Mouse (Mus musculus): ENCODE data around the gene Preb.

Gene Preb

DNA sequence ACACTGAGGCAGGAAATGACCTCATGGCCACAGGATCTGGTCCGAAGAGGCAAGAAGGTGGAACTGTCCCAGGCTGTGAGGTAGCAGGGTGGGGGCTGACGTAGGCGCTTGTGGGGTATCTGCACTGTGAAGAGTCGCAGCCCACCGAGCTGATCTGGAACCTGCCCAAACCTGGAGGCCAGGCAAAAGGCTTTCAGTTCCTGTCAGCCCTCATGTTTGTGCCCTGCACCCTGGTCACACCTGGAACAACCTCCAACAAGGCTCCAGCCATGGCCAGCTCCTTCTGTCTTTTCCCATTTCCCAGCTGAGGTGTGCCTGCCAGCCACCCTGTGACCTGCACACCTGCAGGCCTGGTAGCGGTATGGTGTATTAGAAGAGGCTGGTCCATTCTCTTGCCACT is 2.3 kb downstream of the Preb start:
- in situ Hi-C loops (cut with MboI; ENCODE audit: unreplicated experiment in 2 of 2), result no loop called here

DNA sequence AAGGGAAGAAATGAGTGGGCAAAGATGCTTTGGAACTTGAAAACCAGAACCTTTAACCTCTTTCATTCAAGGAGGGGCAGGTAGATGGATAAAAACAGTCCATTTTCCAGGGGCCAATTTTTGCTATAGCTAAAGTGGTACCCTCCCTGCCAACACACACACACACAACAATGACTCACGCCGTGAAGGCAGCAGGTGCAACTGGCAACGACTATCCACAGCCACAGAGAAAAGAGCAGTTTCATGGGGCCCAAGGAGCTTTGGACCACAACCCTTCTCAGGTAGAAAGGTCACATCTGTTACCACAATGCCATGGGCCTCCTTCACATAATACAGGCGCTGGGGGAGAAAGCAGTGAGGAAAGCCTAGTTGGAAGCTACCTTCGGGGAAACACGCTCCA is 4.4 kb downstream of the Preb start:
- in situ Hi-C loops (cut with MboI; ENCODE audit: unreplicated experiment in 2 of 2), result no loop called here

DNA sequence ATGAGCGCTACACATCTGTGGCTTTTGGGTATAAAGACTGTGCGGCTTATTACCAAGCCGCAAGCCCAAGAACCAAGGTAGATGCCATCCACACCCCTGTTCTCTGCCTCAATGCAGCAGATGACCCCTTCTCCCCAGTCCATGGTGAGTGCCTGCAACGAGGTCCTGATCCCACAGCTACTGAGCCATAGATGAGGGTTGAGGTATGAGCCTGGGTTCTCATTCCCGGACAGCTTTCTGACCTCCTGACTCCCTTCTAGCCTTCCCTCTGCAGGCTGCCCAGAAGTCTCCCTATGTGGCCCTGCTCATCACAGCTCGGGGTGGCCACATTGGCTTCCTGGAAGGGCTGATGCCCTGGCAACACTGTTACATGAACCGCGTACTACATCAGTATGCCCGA is 5.6 kb downstream of the Preb start:
- in situ Hi-C loops (cut with MboI; ENCODE audit: unreplicated experiment in 2 of 2), result no loop called here

DNA sequence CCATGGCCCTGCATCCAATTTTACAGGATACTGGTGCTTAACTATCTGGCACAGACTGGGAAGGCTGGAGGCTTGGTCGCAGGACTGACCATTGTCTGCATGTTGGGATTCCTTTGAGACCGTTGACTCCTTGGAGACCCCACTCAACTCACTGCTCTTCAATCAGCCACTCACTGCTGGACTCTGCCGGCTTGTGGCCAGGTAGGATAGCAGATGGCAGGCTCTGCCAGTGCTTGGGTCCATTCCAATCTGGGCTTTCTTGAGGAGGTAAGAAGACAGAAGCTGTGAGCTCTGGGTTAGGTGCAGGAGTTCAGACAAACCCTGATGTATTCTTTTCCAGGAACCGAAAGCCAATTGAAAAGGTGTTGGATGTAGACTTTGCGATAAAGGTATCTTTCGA is 6.1 kb downstream of the Preb start:
- in situ Hi-C loops (cut with MboI; ENCODE audit: unreplicated experiment in 2 of 2), result no loop called here

DNA sequence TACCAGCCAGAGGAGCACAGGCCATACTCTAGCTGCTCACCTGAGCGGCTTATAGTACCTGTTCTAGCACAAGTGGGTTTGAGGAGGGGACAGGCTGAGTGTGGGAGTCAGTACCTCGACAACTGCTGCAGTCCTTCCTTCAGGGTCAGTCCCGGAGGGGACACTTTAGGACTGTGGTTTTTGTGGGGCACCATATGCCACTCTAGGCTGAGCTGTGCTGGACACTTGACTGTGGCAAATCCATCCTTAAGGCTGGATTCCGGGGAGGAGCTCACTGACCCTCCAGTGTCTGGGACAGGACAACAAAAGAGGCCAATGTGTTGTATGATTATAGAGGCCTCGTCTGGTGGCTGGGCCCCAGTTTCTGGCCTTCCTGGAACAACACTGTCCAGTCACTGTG is 7.6 kb downstream of the Preb start:
- in situ Hi-C loops (cut with MboI; ENCODE audit: unreplicated experiment in 2 of 2), result no loop called here

DNA sequence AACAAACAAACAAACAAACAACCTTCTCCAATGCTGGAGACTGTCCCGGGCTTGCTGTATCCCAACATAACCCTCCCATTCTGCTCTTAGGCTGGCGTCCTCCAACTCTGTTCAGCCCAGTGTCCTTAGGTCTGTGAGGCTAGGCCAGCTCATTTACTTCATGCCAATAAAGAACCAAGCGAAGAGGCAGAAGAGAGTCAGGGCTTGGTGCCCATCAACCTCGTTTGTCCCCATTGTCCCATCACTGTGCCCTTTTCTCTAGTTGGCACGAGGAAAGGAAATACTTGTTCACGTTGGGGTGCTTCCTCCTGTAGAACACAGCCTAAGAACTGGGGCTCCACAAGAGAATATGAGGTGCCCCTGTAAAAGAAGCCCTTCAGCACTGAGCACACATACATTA is 8.5 kb downstream of the Preb start:
- in situ Hi-C loops (cut with MboI; ENCODE audit: unreplicated experiment in 2 of 2), result no loop called here

DNA sequence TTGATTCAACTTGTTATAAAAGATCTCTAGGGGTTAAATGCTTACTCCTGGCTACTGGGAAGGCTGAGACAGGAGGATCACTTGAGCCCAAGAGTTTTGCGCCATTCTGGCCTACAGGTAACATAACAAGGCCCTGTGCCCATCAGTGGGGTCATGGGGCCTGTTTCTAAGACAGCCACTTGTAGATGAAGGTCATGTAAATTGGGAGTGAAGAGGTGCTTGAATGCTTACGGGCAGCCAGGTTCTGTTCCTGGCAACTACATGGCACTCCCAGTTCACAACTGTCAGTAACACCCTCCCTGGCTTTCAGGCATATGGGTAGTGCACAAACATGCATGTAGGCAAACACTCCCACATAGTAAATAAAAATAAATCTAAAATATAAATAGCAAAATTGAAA is 9.2 kb downstream of the Preb start:
- in situ Hi-C loops (cut with MboI; ENCODE audit: unreplicated experiment in 2 of 2), result no loop called here

DNA sequence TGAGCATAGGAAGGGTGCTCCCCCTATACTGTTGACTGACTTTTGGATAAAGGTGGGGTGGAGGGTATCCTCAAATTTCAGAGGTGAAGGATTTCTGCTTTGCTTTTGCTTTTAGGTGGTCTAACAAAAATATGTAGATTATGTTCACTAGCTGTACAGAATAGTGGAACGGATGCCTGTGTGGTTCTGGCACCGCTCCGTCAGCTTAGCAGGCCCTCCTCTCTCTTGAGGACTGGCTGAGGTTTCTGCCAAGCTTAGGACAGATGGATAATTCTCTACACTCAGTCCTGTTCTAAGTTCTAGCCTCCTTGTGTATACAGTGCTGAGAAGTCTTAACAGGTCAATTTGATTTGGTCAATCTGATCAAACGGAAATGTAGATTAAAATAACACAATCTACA is 9.7 kb downstream of the Preb start:
- in situ Hi-C loops (cut with MboI; ENCODE audit: unreplicated experiment in 2 of 2), result no loop called here

DNA sequence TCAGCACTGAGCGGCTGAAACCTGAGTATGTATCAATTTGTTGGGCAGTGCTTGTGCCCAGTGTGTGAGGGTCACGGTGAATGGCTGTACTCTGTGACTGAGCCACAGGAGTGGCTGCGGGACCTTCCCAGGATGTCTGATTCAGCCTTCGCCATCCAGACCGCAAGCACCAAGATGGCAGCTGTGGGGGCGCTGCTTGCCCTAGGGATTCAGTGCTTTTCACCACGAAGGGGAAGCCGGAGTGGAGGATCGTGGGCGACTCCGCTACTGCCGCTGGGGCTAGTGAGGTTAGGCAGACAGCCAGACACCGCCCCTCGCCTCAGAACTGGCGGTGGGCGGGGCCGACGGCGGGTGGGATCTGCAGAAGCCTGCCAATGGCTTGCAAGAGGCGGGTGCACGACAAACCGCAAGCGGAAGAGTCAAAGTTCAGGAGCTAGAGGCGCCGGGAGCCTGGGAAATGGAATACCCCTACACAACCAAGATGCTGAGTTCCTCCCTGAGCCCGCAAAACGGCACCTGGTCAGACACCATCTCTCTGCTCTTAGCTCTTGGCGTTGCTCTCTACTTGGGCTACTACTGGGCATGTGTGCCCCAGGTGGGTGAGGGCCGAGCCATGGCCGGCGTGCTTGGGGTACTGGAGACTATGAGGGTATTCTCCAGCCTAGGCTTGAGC is 10.4 kb downstream of the Preb start:
- in situ Hi-C loops (cut with MboI; ENCODE audit: unreplicated experiment in 2 of 2), result no loop called here

DNA sequence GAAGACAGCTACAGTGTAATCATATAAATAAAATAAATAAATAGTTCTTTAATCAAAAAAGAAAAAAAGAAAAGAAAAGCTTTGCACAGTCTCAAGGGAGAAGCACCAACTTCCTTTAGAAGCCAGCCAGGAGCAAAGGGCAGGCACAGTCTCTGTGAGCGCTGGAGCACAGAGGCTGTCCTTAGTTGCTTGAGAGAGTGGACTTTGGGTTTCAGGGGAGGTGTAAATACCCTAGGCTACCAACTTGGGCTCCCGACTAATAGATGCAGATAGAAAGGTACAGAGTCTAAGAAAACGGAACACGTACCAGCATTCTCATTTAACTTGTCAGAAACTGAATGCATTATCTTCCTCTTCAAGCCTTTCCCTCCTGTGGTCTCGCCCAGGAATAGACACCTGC is 11.5 kb downstream of the Preb start:
- in situ Hi-C loops (cut with MboI; ENCODE audit: unreplicated experiment in 2 of 2), result no loop called here

DNA sequence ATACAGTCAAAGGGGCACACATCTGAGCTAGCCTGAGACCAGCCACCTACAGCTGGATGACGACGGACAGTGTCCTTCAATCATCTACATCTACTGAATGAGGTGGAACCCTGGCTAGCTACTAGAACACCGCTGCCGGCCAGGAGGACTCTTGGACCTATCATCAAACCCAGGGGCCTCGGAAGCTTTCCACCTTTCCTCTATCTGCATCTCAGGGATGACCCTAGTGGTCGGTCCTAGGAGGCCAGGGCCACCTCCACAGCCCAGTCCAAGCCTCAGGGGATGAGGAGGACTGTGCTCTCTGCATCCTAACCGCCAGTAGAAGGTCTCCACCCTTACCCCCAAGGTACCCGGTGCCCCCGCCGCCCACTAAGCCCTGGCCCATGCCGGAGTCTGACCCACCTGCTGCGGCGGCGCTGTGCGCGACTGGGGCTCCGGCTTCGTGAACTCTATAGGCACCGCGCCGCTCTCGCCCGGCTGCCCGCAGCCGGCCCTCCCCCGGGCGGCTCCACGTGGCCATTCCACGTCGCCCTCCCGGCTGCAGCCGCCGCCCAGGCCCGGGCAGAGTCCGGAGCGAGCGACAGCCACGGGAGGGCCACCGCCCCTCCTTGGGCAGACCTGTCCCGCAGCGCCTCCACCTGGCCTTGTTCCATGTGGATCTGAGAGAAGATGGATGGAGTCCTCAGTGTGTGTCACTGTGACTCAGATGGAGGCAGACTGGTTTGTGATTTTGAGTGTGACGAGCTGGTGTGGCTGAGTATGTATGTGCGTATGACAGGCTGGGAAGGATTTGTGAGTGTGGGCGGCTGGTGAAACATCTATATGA is 15.0 kb downstream of the Preb start, which contains the start of gene Cgref1:
Gene Cgref1 (minus strand): TSS at position 636 of the 826 bp plus-strand sequence.
- in situ Hi-C loops (cut with MboI; ENCODE audit: unreplicated experiment in 2 of 2), result no loop called here

DNA sequence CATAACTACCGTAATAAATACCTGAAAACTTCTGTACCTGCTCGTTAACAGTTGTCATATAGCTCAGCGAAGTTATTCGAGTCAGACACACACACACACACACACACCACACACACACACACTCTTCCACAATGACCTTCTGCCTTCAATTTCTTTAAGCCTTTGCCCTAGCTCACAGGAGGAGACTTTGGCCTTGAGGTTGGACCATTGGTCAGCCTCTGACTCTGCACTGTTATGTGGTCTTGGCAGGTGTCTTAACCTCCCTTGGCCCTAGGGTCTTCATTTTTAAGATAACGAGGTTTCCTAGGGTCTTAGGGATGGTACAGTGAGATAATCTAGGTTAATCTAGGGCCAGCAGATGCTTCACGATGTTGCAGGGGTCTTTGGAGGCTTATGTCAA is 15.8 kb downstream of the Preb start:
- in situ Hi-C loops (cut with MboI; ENCODE audit: unreplicated experiment in 2 of 2), result no loop called here

DNA sequence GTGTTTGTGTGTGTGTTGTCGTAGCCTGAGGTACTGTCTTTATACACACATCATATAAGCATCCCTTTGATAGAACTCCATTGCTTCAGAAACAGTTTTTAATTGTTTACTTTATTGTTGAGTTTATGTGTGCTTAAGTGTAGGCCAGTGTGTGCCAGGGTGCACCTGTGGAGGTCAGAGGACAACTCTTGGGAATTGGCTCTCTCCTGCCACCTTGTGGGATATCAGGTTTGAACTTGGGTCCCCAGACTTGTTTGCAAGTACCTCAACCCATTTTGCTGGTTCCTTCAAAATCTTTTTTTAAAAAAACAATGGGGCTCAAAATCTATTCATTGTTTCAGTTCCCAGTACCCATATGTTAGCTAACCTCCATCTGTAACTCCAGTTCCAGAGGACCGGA is 17.2 kb downstream of the Preb start:
- in situ Hi-C loops (cut with MboI; ENCODE audit: unreplicated experiment in 2 of 2), result no loop called here

DNA sequence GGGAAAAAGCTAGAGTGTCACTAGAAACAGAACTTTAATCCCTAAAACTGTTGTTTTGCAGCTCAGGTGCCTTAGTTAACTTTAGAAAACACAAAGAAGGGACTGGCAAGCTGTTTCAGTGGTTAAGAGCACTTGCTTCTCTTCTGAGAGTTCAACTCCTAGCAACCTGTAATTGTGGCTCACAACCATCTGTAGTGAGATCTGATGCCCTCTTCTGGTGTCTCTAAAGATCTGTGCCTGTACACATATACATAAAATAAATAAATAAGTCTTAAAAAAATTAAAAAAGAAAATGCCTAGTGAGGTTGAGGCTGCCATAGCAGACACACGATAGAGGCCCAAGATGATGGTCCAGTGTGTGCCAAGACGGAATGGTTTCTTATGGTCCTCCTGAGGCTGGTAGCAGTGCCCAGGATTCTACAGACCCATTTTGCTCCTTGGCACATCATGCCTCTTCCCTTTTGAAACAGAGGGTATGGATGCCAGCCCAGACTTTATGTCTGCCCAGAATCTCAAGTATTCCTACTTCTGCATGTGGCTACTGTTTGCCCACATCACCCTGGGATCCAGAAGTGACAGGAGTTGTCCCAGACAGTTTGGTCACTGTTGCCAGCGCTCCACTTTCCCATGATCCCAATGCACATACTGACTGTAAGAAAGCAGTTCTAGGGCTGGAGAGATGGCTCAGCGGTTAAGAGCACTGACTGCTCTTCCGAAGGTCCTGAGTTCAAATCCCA is 25.3 kb downstream of the Preb start:
- in situ Hi-C loops (cut with MboI; ENCODE audit: unreplicated experiment in 2 of 2), result loop anchor here (5.0 kb wide), 2 partner anchors 67 to 133 kb away; no protein-coding TSS in a partner anchor

DNA sequence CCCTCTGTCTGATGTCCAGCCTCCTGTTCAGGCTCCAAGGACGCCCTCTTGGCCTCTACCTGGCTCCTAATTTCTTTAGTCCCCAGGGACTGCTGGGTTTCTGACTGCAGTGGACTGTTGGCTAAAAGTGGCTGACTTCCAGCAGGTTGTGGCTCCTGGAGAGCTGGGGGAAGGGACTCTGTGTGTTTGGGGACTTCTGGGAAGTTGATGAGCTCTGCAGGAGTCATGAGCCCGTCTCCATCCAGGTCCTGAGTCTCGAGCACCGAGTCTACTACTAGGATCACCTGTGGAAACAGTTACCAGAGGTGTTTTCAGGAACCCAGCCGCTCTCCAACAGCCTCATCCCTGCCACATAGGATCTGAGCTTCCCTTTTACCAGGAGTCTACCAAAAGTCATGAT is 26.5 kb downstream of the Preb start:
- in situ Hi-C loops (cut with MboI; ENCODE audit: unreplicated experiment in 2 of 2), result loop anchor here (5.0 kb wide), 2 partner anchors 69 to 131 kb away; no protein-coding TSS in a partner anchor

DNA sequence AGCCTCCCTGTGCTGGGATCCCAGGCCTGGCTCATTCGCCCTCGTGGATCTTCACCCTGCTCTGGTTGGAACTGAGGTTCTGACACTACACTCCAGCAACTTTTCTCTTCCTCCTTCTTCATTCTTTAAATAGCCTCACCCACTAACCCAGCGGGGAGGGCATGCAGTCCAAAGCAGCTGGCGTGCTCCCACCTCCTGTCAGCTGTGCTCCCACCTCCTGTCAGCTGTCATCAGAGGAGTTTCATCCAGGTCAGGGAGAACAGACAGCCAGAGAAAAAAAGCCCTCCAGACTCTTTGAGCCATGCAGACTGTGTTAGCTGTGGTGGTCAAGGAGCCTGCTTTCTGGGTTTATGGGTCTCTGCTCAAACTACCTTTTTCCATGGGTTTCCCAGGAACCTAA is 28.8 kb downstream of the Preb start:
- in situ Hi-C loops (cut with MboI; ENCODE audit: unreplicated experiment in 2 of 2), result loop anchor here (5.0 kb wide), 2 partner anchors 71 to 129 kb away; no protein-coding TSS in a partner anchor

DNA sequence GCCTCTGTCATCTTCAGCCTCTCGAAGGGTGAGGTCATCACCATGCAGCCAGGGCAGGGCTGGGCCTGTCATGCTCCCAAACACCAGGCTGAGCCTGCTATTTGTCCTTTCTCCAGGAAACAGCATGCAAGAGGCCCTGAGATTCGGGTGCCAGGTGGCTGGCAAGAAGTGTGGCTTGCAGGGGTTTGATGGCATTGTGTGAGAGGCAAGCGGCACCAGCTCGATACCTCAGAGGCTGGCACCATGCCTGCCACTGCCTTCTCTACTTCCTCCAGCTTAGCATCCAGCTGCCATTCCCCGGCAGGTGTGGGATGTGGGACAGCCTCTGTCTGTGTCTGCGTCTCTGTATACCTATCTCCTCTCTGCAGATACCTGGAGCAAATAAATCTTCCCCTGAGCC is 29.3 kb downstream of the Preb start:
- in situ Hi-C loops (cut with MboI; ENCODE audit: unreplicated experiment in 2 of 2), result loop anchor here (5.0 kb wide), 2 partner anchors 71 to 129 kb away; no protein-coding TSS in a partner anchor

DNA sequence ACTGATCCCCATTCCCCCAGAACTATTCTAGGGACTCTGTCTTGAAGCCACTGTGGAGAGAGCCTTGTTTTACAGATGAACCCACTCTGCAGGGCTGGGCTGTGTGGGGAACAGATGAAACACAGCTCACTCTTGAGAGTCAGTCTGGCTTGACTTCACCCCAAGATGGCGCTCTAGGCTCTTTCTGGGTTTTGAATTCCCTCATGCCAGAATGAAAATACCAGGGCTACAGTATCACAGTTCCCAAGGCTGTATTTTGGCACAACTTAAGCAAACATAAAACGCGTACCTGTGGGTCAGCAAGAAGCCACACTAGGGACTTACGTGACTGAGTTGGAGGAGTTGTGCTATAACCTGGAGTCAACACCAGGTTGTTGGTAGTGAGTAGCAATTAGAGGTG is 30.0 kb downstream of the Preb start:
- in situ Hi-C loops (cut with MboI; ENCODE audit: unreplicated experiment in 2 of 2), result loop anchor here (5.0 kb wide), 2 partner anchors 72 to 128 kb away; no protein-coding TSS in a partner anchor

DNA sequence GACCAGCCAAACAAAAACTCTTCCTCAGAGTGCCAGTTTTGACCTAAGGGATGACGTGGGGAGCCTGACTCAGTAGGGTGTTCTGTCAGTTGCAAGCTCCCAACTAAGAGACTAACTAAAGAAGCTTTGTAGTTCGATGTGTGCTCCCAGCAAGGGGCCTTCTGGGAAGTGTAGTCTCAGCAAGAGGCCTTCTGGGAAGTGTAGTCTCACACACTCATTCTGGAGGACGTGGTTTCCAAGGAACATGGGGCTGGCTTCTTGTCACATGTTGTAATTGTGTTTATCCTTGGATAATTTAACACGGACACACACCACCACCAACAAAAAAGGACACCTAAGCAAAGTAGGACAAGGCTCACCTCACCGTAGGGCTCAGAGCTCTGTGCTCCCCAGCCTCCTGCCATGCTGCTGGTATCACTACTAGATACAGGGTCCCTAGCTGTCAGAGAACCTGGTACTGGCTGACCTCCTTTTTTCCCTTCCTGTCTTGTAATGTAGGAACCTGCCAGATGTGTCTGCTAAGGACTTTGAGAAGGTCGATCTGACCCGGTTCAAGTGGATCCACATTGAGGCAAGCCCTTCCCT is 32.1 kb downstream of the Preb start:
- in situ Hi-C loops (cut with MboI; ENCODE audit: unreplicated experiment in 2 of 2), result no loop called here

DNA sequence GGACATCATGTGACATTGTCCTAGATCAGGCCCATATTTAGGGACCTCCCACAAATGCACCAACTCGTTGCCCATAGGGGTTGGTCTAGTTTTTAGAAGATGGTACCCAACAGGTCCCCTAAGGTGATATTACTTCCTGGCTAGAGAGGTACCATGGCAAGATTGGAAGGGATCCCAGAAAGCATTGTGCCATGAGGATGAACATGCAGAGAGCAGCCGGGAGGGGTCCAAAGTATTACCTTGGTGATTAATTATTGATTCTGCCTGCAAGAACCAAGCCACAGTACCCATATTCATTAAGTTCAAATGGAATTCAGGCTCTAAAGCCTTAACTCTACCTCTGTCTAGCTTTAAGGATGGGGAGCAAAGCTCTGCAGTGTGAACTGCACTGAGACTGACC is 34.1 kb downstream of the Preb start:
- in situ Hi-C loops (cut with MboI; ENCODE audit: unreplicated experiment in 2 of 2), result no loop called here

DNA sequence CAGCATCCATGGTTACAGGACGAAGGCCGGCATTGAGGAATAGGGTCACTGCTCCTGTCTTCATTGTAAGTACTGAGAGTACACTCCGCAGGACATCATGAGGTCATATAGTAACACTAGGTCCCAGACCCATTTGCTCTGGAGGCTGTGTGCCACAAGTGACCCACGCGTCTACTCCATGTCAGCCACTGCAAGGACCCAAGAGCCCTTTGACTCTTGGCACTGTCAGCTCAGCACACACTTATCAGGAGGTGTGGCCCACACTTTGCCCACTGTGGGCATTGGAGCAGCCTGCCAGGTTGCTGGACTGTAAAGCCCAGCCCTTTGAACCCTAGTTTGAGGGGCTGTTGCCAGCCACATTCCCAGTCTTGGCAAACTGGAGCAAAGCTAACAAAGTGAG is 34.9 kb downstream of the Preb start:
- in situ Hi-C loops (cut with MboI; ENCODE audit: unreplicated experiment in 2 of 2), result no loop called here
